Mouse (Mus musculus) adrenal gland, adult 8-10 months (tissue): ENCODE results near the gene Acaca. TPM values are rescaled to one million over a fixed set of nuclear protein-coding genes. Genes with fewer than 3 reads are reported as not detected.

Experiments
- DNase-seq: peaks from one replicate; pipeline ENCODE4 v3.0.0; 2022
- total RNA-seq, 4 experiments: library from RNA; stranded (reverse); gene quantifications; 2 replicates each; pipeline ENCODE4 v1.2.4; 2022

Acaca gene
- 100 to 1,000 TPM in 3 of 4 experiments, 10 to 100 TPM in 1; 81.4 to 339 (median 190) TPM for total RNA-seq

- peak; percentile 47 for DNase-seq
Observed at GRCm38 (mm10) chr11:84128943-84129798, at the start of gene Acaca, which contains the start of gene Tada2a. Acaca (plus strand) TSS chr11:84129672. Tada2a (minus strand) TSS chr11:84129600.

GRCm38 (mm10) chr11:84079887-84080286, 49.6 kb upstream of the Acaca start:
- DNase-seq, result no peak

- no peak for DNase-seq
Observed at GRCm38 (mm10) chr11:84080327-84080726, 49.1 kb upstream of the Acaca start.

DNA sequence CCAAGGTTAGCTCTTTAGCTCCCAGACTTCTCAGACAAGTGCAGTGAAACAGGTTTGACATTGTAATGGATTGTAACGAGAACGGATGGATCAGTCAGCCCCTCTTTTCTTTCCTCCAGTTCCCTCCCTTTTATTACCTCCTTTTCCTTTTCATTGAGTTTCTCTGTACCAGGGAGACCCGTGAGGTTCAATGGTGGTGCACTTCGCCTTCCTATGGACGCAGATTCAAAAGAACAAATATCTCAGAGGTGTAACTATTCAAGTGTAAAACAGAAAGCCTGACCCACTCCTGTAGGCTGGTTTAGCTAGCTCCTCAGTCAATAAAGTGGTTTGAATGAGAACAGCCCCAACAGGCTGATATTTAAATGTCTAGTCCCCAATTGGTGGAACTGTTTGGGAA, 47.6 kb upstream of the Acaca start:
- no peak for DNase-seq

DNA sequence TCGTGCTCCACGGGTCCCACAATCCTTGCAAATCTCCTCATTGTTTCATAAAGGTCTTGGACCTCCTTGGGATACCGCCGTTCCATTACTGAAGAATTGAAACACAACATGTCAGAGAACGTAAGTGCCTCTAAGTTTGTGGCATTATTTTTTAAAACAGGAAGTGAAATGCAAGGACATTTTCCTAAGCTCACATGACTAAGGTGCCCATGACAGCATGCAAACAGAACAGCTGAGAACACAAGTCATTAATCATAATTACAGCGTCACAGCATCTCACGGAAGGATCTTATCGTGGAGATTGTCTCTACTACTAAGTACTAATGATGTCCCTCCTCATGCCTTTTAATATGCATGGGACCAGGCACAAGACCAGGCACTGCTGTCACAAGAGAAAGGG, 38.9 kb upstream of the Acaca start:
- DNase-seq, result no peak

GRCm38 (mm10) chr11:84095084-84095483, 34.4 kb upstream of the Acaca start:
- no peak for DNase-seq

DNA sequence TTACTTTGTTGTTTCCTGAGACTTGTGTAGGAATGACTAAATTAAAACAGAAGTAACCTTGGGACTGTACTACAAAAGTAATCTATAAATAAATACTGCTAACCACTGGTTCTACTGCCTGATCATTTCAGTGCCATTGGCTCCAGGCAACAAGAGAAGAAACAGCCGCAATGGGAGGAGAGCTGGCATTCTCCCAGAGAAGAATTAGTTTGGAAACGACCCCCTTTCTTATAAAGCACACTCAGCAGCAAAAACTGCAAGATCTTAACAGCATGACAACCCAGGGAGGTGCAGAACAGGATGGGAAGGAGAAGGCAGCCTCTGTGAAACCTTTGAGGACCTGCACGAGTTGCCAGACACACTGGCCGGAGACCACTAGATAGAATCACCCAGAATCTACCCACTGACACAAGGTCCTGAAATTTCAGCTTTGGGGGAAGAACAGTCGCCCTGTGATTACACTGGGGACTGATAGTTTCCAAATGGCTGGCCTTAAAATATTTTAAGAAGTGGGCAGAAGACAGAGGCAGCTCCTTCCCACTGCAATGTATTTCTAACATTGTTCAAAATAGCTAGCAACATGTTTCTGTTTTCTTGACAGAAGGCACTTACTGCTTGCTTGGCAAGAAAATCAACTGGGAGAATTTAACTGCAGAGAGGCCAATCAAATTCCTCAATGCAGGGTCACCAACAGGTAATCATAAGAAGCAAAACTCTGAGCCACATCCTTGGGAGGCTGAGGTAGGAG, 32.0 kb upstream of the Acaca start:
- no peak for DNase-seq

DNA sequence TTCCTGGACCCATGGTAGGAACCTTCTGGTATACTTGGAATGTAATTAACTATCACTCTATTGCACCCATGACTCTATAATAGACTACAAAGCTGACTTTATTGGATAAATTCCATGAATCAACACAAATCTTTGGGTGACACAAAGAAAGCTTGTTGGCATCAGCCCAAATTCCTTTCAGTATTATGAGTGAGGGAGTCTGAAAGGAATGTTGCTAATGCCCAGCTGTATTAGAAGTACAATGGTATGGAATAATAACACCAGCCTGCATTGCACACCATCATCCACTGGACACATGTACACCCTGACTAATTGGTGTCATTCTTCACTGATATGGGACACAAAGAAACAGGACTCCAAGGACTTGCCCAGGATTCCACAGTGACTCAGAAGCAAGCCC, 28.3 kb upstream of the Acaca start:
- DNase-seq, result no peak

DNA sequence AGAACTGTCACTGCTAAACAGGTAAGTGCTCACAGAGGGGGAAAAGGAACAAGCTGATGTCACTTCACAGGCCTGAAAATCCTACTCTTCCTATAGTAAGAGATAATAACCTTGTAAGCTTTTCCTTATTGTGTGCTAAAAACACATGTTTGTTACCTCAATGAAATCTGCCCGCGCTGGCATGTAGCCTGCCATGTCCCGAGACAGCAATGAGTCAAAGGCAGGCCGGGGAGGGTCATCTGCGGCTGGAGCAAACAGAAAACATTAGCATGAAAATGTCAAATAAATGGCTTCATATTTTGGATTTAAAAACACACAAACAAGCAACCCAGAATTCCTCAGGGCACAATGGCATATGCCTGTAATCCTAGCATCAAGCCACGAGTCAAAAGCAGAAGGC, 25.4 kb upstream of the Acaca start:
- no peak for DNase-seq

GRCm38 (mm10) chr11:84107137-84107536, 22.3 kb upstream of the Acaca start:
- no peak for DNase-seq

GRCm38 (mm10) chr11:84113623-84114022, 15.8 kb upstream of the Acaca start:
- no peak for DNase-seq

GRCm38 (mm10) chr11:84115646-84116045, 13.8 kb upstream of the Acaca start:
- DNase-seq, result no peak

- no peak for DNase-seq
Observed at GRCm38 (mm10) chr11:84116221-84116620, 13.3 kb upstream of the Acaca start.

GRCm38 (mm10) chr11:84117431-84117830, 12.0 kb upstream of the Acaca start:
- DNase-seq, result no peak

DNA sequence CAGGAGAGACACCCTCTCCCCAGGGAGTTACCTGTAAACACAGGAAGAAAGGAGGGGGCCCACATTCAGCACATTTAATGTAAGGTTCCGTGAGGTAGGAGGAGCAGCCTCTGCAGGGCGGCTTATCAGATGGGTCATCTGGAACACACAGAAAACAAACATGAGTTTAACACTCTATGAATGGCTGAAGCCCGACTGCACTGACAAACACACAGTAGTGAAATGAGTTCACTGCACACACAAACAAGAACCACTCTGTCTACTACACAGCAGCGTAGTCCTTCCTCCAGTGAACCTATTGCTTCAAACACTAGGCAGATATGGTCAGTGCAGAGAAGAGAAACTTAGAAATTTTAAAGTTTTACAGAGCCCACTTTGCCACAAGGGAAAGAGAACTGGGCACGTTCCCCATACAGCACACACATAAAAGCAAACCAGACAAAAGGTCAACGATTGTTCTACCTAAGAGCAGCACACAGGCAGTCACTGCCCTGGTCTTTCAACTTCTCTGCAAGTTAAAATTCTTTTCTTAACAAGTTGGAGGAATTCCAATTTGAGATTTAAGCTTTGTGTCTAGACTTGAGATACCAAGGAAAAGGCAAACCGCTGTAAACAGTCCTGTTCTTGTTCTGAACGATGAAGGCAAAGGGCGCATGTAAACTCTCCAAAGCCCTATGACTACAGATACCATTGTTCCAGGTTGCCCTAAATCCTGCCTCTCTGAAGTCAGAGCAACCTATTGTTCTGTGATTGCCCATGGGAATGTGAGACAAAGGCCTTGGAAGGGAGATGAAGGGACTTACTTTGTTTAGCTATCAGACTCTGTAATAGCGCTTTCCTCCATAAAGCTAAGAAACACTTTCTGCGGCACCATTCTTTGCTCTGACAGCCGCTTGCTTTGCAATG, 8.2 kb upstream of the Acaca start:
- no peak for DNase-seq

DNA sequence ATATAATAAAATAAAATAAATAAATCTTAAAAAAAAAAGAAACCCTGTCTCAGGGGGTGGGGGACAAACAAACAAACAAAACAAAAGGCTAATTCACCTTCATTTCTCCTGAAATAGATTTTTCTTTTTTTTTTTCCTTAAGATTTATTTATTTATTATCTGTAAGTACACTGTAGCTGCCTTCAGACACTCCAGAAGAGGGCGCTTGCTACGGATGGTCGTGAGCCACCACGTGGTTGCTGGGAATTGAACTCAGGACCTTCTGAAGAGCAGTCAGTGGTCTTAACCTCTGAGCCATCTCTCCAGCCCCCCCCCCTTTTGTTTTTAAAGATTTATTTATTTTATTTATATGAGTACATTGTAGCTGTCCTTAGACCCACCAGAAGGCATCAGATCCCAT, 1.5 kb upstream of the Acaca start:
- no peak for DNase-seq

GRCm38 (mm10) chr11:84129799-84130185, 320 bp downstream of the Acaca start:
- no peak for DNase-seq

DNA sequence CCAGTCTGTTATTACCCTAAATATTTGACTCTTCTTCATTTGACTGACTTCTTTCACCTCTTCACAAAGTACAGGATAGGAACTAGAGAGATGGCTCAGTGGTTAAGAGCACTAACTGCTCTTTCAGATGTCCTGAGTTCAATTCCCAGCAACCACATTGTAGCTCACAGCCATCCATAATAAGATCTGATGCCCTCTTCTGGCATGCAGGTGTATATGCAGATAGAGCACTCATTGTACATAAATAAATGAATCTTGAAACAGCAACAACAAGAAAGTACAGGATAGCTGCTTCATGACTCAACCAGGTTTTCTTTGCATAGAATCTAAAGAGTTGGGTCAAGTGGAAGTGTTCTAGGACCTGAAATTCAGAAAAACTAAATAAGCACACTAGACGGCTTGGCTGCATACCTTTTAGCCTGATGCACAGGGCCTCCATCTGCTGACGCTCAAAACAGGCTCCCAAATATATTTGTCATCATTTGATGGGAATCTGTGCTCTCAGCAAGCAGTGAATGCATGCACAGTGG, 4.9 kb downstream of the Acaca start:
- DNase-seq, result no peak

GRCm38 (mm10) chr11:84136453-84136852, 7.0 kb downstream of the Acaca start:
- DNase-seq, result no peak

- peak; percentile 30 for DNase-seq
Observed at GRCm38 (mm10) chr11:84141752-84142151, 12.3 kb downstream of the Acaca start.

DNA sequence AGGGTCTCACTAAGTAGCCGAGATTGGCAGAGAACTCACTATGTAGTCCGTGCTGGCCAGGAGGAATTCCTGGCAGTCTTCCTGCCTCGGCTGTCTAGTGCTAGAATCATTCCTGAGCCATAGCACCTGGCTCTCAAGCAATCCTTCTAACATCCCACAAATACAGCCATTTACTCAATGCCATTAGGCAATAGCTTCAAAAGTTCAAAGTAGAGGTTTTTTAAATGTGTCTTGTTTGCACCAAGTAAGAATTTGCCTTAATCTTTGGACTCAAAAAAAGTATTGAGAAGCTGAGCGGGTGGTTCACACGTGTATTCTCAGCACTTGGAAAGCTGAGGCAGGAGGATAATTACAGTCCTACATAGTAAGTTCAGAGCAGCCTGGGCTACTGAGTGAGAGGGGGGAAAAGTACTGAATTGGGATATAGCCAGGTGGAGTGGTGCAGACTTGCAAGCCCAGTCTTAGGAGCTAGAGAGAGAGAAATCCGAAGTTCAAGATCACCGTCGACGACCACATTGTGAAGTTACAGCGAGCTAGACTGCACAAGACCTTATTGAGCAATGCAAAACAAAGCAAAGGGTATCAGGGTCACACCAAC, 15.8 kb downstream of the Acaca start:
- DNase-seq, result no peak

GRCm38 (mm10) chr11:84146081-84146480, 16.6 kb downstream of the Acaca start:
- DNase-seq, result no peak
